Mouse (Mus musculus) embryonic facial prominence, embryonic 11.5 days (tissue): ENCODE results near the gene Nedd9. TPM values are rescaled to one million over a fixed set of nuclear protein-coding genes. Genes with fewer than 3 reads are reported as not detected.

Experiments
- ATAC-seq: fragments of 200-750 bp; cut with Nextera tagmentation; replicated peaks from 2 replicates; pipeline ENCODE4 v1.8.0; 2017; ENCODE audit warnings: low read depth; ENCODE audit not compliant: insufficient number of reproducible peaks, low FRiP score, low TSS enrichment
- DNase-seq: peaks from one replicate; pipeline ENCODE4 v3.0.0-alpha.2; 2015; ENCODE audit warnings: low spot score
- H3K27ac ChIP-seq: fragments of 300-500 bp; sonication (generic); replicated peaks from 2 replicates; pipeline ENCODE4 v1.5.1; 2014; ENCODE audit warnings: mild to moderate bottlenecking, low read depth, low read length, control low read depth
- H3K27me3 ChIP-seq: fragments of 300-500 bp; sonication (generic); 2 replicates; pipeline ENCODE4 v1.6.1; 2014; ENCODE audit warnings: mild to moderate bottlenecking, low read length, moderate library complexity, mixed read lengths; ENCODE audit not compliant: control insufficient read depth, insufficient read depth
- H3K36me3 ChIP-seq: fragments of 300-500 bp; sonication (generic); replicated peaks from 2 replicates; pipeline ENCODE4 v1.6.1; 2014; ENCODE audit warnings: low read depth, mild to moderate bottlenecking, low read length, moderate library complexity, mixed read lengths; ENCODE audit not compliant: control insufficient read depth, insufficient read depth
- H3K4me1 ChIP-seq: fragments of 300-500 bp; sonication (generic); 2 replicates; pipeline ENCODE4 v1.6.1; 2014; ENCODE audit warnings: low read length, mixed read lengths; ENCODE audit not compliant: control insufficient read depth, insufficient read depth
- H3K4me2 ChIP-seq: fragments of 300-500 bp; sonication (generic); 2 replicates; pipeline ENCODE4 v1.6.1; 2014; ENCODE audit warnings: low read depth, mild to moderate bottlenecking, control low read depth, low read length, moderate library complexity
- H3K4me3 ChIP-seq: fragments of 300-500 bp; sonication (generic); 2 replicates; pipeline ENCODE4 v1.5.1; 2014; ENCODE audit warnings: low read depth, low read length, control low read depth
- H3K9ac ChIP-seq: fragments of 300-500 bp; sonication (generic); replicated peaks from 2 replicates; pipeline ENCODE4 v1.6.1; 2014; ENCODE audit warnings: mild to moderate bottlenecking, control low read depth, low read length
- H3K9me3 ChIP-seq: fragments of 300-500 bp; sonication (generic); replicated peaks from 2 replicates; pipeline ENCODE4 v1.6.1; 2016; ENCODE audit warnings: mild to moderate bottlenecking, low read length, inconsistent platforms, mixed read lengths; ENCODE audit not compliant: control insufficient read depth
- WGBS: fragments of 180-500 bp; shearing (Covaris S2); extraction: QIAGEN DNeasy Blood & Tissue Kit; methylation state at CpG from one replicate; pipeline ENCODE4 v1.1.7; 2014; 5-methylcytosine and 5-hydroxymethylcytosine counted together
- polyA plus RNA-seq: library from polyadenylated mRNA; unstranded; fragments of >200 nt; fragmentation: Nextera tagmentation; extraction: Ambion mirVana; gene quantifications from 2 replicates; pipeline ENCODE4 v1.2.1, GENCODE M21; 2014

Gene Nedd9
- polyA plus RNA-seq, 1 experiment from 2014 or later: 20.1 TPM

GRCm38 (mm10) chr13:41457798-41458390, 29.3 kb downstream of the Nedd9 start:
- Histone ChIP-seq H3K9me3 (no peaks in the 10 kb centered on the region), H3K27me3 (no peaks in the 10 kb centered on the region), H3K36me3 (no peaks in the 10 kb centered on the region), H3K4me3 (no peak overlapping the region), H3K9ac (no peak overlapping the region), H3K4me2 (no peak overlapping the region), H3K27ac (no peak overlapping the region), H3K4me1 (no peaks in the 10 kb centered on the region)
- 90% methylated on average over 10 of the region's 10 CpGs for WGBS
- no peak for DNase-seq
- no peak for ATAC-seq

GRCm38 (mm10) chr13:41457030-41457797, 29.9 kb downstream of the Nedd9 start:
- DNase-seq (peak; percentile 26), ATAC-seq (no peak)
- no peak overlapping the region for H3K27ac ChIP-seq
- H3K9ac ChIP-seq: no peak overlapping the region
- no peaks in the 10 kb centered on the region for H3K9me3 ChIP-seq
- H3K4me1 ChIP-seq: no peaks in the 10 kb centered on the region
- H3K36me3 ChIP-seq: no peaks in the 10 kb centered on the region
- H3K4me3 ChIP-seq: no peak overlapping the region
- H3K4me2 ChIP-seq: no peak overlapping the region
- 69% methylated on average over 7 of the region's 7 CpGs for WGBS
- H3K27me3 ChIP-seq: no peaks in the 10 kb centered on the region

DNA sequence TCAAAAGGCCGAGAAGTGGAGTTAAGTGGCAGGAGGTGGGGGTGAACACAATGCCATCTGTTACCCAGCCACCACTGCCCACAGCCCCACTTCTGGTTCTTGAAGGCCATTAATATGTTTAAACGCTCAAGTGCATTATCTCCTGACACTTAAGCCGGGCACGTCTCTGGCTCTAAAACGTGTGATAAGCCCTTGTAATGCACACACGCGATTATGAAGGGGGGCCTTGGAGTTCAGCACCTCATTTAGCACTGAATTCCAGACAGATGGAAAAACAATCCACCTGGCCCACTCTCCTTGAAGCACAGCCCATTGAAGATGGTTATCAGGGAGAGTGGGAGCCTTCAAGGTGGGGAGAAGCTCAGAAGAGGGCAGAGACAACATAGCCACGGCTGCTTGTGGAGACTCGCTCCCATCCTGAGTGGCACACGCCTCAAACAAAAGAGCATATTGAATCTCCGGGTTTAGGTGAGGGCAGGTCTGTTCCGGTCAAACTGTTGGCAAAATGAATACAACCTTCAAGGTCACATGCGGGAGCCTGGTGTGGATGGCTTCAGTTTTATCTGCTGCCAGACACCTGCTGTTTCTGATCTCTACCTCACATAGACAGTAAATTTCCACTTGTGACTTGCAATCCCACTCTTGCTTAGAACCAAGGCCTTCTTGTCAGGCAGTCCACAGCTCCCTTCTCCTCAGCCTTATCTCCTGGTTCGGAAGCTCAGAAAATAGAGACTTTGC, 30.7 kb downstream of the Nedd9 start:
- H3K36me3 ChIP-seq: no peaks in the 10 kb centered on the region
- H3K9ac ChIP-seq: no peak overlapping the region
- 79% methylated on average over 14 of the region's 14 CpGs for WGBS
- H3K27ac ChIP-seq: no peak overlapping the region
- no peak for DNase-seq
- no peak overlapping the region for H3K4me2 ChIP-seq
- H3K9me3 ChIP-seq: no peaks in the 10 kb centered on the region
- no peak for ATAC-seq
- H3K4me1 ChIP-seq: no peaks in the 10 kb centered on the region
- H3K4me3 ChIP-seq: no peak overlapping the region
- H3K27me3 ChIP-seq: no peaks in the 10 kb centered on the region

- DNase-seq (no peak), ATAC-seq (no peak)
- Histone ChIP-seq H3K4me1 (no peaks in the 10 kb centered on the region), H3K4me3 (no peak overlapping the region), H3K36me3 (no peaks in the 10 kb centered on the region), H3K9me3 (no peaks in the 10 kb centered on the region), H3K9ac (no peak overlapping the region), H3K4me2 (no peak overlapping the region), H3K27ac (no peak overlapping the region), H3K27me3 (no peaks in the 10 kb centered on the region)
- WGBS: 87% methylated on average over 15 of the region's 15 CpGs
These were observed 33.7 kb downstream of the Nedd9 start for GRCm38 (mm10) chr13:41453227-41454193.

GRCm38 (mm10) chr13:41450821-41451220, 36.3 kb downstream of the Nedd9 start:
- DNase-seq (peak; percentile 45), ATAC-seq (no peak)
- Histone ChIP-seq H3K4me1 (no peaks in the 10 kb centered on the region), H3K9me3 (no peaks in the 10 kb centered on the region), H3K27me3 (no peaks in the 10 kb centered on the region), H3K4me3 (no peak overlapping the region), H3K36me3 (no peaks in the 10 kb centered on the region), H3K4me2 (no peak overlapping the region), H3K27ac (no peak overlapping the region), H3K9ac (no peak overlapping the region)
- WGBS: 53% methylated on average over 6 of the region's 6 CpGs

GRCm38 (mm10) chr13:41449211-41449610, 38.0 kb downstream of the Nedd9 start:
- no peak overlapping the region for H3K9ac ChIP-seq
- WGBS: 82% methylated on average over 2 of the region's 2 CpGs
- no peaks in the 10 kb centered on the region for H3K36me3 ChIP-seq
- no peak overlapping the region for H3K4me2 ChIP-seq
- H3K27me3 ChIP-seq: no peaks in the 10 kb centered on the region
- no peak for ATAC-seq
- DNase-seq: no peak
- no peak overlapping the region for H3K4me3 ChIP-seq
- no peak overlapping the region for H3K27ac ChIP-seq
- no peaks in the 10 kb centered on the region for H3K4me1 ChIP-seq
- H3K9me3 ChIP-seq: no peaks in the 10 kb centered on the region

- Histone ChIP-seq H3K4me1 (no peaks in the 10 kb centered on the region), H3K27me3 (no peaks in the 10 kb centered on the region), H3K9me3 (no peaks in the 10 kb centered on the region), H3K27ac (no peak overlapping the region), H3K9ac (no peak overlapping the region), H3K4me3 (no peak overlapping the region), H3K36me3 (no peaks in the 10 kb centered on the region), H3K4me2 (no peak overlapping the region)
- DNase-seq (no peak), ATAC-seq (no peak)
- 62% methylated on average over 6 of the region's 6 CpGs for WGBS
These were observed 40.0 kb downstream of the Nedd9 start for GRCm38 (mm10) chr13:41447209-41447608.
